Mouse (Mus musculus): ENCODE results near the gene Mtor. TPM values are rescaled to one million over a fixed set of nuclear protein-coding genes. Genes with fewer than 3 reads are reported as not detected.
A peak's percentile ranks its signal among the peaks of the same experiment; 100 is the strongest.

The Mtor gene
- polyA plus RNA-seq (2016; fragmentation: Nextera tagmentation; extraction: Ambion mirVana) = 19.3 and 19.7 TPM in 2 replicates

DNA sequence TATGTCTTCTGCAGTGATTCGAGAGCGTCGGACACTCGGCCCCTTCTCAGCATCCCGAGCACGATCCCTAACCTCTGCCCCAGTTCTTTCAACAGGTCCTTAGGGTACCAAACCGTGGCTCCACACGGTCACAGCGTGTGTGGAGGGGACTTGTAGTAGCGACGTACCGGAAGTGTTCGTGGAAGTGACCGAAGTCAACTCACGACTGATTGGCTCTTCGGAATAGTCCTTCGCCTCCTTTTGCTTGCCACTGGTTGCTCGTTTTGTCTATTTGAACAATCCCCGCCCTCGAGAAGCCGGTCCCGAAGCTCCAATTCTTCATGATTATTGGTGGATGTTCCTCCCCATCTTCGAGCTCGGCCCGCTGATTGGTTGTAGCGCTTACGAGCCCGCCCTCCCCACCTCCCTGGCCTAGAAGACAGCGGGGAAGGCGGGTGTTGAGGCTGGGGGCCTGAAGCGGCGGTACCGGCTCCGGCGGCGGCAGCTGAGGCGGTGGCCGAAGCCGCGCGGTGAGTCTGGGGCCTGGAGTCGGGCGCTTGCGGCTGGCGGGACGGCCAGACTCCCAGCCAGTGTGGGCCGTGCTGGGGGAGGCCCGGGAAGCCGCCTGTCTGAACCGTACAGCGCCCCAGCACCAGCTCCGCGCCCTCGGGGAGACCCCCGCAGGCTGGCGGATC, at the start of gene Mtor:
Mtor (plus strand) TSS at position 433 of the 674 bp plus-strand sequence.
- Histone ChIP-seq H3K27ac (peak within 1 kb of the TSS; percentile 67), H3K36me3 (peaks cover 13% of the 10 kb centered on the region), H3K9me3 (no peaks in the 10 kb centered on the region), H3K27me3 (no peaks in the 10 kb centered on the region), H3K4me2 (peak within 1 kb of the TSS; percentile 82), H3K4me3 (replicated peaks) (peak within 1 kb of the TSS; percentile 84), H3K9ac (replicated peaks) (peak within 1 kb of the TSS; percentile 82), H3K4me1 (replicated peaks) (peaks cover 27% of the 10 kb centered on the region)
- ATAC-seq (ENCODE audit: insufficient number of reproducible peaks, insufficient read depth, low FRiP score, low TSS enrichment, low read depth) = peak; percentile 97
- WGBS = under 1% methylated on average over 56 of the region's 56 CpGs

DNA sequence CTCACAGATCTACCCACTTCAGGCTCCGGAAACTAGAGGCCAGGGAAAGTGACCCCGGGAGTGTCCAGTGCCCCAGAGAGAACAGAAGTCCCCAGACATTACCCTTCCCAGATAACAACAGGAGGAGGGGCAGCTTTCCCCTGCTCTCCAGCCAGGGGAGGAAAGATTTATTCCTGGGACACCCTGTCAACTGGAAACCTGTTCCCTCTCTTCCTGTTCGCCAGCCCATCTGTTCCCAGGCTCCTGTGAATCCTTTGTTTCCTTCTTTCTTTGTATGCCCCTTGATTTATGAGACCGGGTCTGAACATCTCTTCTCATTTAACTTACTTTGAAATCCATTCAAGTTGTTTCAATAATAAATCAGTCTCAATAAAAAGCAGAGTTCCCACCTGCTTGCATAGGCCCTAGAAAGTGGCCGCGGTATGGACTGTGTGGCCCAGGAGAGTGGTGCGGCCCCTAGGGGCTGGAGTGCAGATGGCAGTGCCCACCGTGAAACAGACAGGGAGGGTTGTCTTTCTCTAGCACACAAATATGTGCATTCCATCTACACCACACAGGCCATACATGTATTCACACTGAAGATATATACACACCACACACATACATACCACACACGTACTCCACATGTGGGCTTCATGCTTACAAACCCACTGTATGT, 48.8 kb upstream of the Mtor start:
- Histone ChIP-seq H3K9me3 (no peaks in the 10 kb centered on the region), H3K4me1 (replicated peaks) (peaks cover 24% of the 10 kb centered on the region), H3K4me3 (replicated peaks) (no peak overlapping the region), H3K27me3 (peaks cover 38% of the 10 kb centered on the region), H3K27ac (no peak overlapping the region), H3K36me3 (no peaks in the 10 kb centered on the region), H3K4me2 (no peak overlapping the region), H3K9ac (replicated peaks) (no peak overlapping the region)
- 36% methylated on average over 9 of the region's 9 CpGs for WGBS
- no peak for ATAC-seq (ENCODE audit: insufficient number of reproducible peaks, insufficient read depth, low FRiP score, low TSS enrichment, low read depth)

DNA sequence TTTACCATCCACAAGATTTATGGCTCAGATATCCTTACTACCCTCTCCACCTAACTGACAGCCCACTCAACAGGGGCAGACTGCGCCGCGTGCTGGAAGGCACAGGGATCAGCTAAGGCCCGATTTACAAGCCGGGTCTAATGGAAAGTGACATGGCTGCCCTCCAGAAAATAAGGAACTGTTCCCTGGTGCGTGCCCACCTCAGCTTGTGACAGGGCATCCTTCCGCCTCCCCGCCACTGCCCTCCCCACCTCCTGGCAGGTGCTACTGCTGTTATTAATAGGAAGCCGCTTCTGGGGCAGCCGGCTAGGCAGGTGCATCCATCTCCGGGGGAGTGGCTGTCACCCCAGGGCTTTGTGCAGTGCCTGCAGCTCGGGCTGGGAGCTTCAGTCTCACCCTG, 45.0 kb upstream of the Mtor start:
- ATAC-seq (ENCODE audit: insufficient number of reproducible peaks, insufficient read depth, low FRiP score, low TSS enrichment, low read depth) = no peak
- no peaks in the 10 kb centered on the region for H3K9me3 ChIP-seq
- no peaks in the 10 kb centered on the region for H3K36me3 ChIP-seq
- WGBS = 10% methylated on average over 12 of the region's 12 CpGs
- peaks cover 69% of the 10 kb centered on the region for H3K27me3 ChIP-seq
- no peak overlapping the region for H3K4me3 ChIP-seq (replicated peaks)
- H3K27ac ChIP-seq = no peak overlapping the region
- no peak overlapping the region for H3K4me2 ChIP-seq
- H3K4me1 ChIP-seq (replicated peaks) = peaks cover 30% of the 10 kb centered on the region
- no peak overlapping the region for H3K9ac ChIP-seq (replicated peaks)

DNA sequence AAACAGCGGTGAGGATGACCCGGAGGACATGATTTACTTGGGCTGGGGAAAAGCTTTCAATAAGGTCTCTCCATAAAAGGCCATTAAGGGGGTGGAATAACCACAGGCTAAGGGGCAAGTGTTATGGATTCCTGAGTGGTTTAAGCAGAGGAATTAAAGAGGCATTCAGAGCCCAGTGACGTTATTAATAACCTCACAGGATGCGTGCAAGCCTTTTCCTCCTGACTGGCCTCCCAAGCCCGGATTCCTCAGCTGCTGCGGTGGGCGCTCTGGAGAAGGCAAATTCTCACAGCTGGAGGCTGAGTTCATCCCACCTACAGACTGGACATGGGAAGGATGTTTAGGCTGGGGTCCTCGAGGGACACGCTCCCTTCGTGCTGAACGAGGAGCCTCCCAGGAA, 43.7 kb upstream of the Mtor start:
- 0 out of 2 replicates have a peak, but pooled peaks have one; percentile 4 for ATAC-seq (ENCODE audit: insufficient number of reproducible peaks, insufficient read depth, low FRiP score, low TSS enrichment, low read depth)
- 8% methylated on average over 11 of the region's 11 CpGs for WGBS
- no peak overlapping the region for H3K27ac ChIP-seq
- H3K36me3 ChIP-seq = no peaks in the 10 kb centered on the region
- 0 out of 2 replicates have a peak overlapping the region, but pooled peaks have one; percentile 17 for H3K4me3 ChIP-seq (replicated peaks)
- peaks cover 30% of the 10 kb centered on the region for H3K4me1 ChIP-seq (replicated peaks)
- H3K4me2 ChIP-seq = peak overlapping the region; percentile 45
- no peak overlapping the region for H3K9ac ChIP-seq (replicated peaks)
- H3K9me3 ChIP-seq = no peaks in the 10 kb centered on the region
- peaks cover 71% of the 10 kb centered on the region for H3K27me3 ChIP-seq

DNA sequence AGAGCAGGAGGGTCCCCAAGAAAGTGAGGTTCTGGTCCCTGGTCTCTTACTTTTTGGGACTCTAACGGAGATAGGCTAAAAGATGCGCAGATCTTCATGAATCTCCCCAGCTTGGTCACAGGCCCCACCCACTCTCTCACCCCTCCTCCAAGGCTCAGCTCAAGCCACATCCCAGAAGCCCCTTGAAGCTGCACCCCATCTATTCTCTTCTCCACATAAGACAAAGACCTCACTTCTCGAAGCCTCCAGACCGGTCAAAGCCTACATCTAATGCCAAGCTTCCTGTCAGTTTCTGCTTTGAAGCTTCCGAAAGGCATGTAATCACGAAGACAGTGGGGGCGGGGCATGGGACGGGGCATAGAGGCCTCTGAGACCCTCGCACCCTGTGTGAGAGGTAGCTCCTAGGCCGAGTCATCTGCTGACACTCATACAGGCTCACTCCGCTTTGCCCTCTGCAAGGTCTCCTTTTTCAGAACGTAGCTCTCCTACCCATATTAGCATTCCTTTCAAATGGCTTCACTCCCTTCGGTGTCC, 43.1 kb upstream of the Mtor start:
- Histone ChIP-seq H3K36me3 (no peaks in the 10 kb centered on the region), H3K9me3 (no peaks in the 10 kb centered on the region), H3K27ac (no peak overlapping the region), H3K4me1 (replicated peaks) (peaks cover 30% of the 10 kb centered on the region), H3K9ac (replicated peaks) (no peak overlapping the region), H3K4me3 (replicated peaks) (0 out of 2 replicates have a peak overlapping the region, but pooled peaks have one; percentile 11), H3K27me3 (peaks cover 71% of the 10 kb centered on the region), H3K4me2 (peak overlapping the region; percentile 45)
- 13% methylated on average over 13 of the region's 13 CpGs for WGBS
- ATAC-seq (ENCODE audit: insufficient number of reproducible peaks, insufficient read depth, low FRiP score, low TSS enrichment, low read depth) = no peak

DNA sequence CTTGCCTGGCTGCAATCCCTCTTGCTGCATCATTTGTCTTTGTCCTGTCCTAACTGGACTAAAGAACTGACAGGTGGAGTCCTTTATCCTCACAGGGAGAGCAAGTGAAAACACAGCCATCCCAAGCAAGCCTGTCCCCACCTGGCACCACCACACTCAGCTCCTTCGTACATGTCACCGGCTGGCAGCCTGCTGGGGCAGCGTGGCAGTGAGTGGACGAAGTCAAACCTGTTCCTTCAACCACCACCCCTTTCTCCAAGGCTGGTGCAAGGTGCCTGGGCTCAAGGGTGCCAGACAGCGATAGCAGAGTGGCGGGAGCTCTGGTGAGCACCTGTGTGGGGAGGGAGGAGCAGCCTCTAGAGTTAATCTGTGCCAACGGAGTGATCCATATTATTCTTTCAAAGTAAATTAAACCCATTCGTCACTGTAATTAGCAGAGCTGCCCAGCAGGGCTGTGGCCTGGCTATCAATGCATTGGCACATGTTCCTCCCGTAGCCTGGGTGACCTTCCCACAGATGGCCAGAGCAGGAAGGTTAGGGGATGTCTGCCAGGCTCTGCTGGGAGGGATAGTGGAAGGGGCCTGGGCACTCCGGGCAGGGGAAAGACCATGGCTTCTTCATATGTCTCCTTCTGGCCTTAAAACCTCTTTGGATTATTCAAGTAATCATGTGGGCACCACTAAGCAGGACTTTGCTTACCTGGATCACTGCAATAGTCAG, 40.0 kb upstream of the Mtor start:
- Histone ChIP-seq H3K27me3 (peaks cover 45% of the 10 kb centered on the region), H3K4me1 (replicated peaks) (peaks cover 25% of the 10 kb centered on the region), H3K9me3 (no peaks in the 10 kb centered on the region), H3K4me2 (no peak overlapping the region), H3K9ac (replicated peaks) (no peak overlapping the region), H3K36me3 (no peaks in the 10 kb centered on the region), H3K27ac (no peak overlapping the region), H3K4me3 (replicated peaks) (no peak overlapping the region)
- 64% methylated on average over 10 of the region's 10 CpGs for WGBS
- ATAC-seq (ENCODE audit: insufficient number of reproducible peaks, insufficient read depth, low FRiP score, low TSS enrichment, low read depth) = no peak

DNA sequence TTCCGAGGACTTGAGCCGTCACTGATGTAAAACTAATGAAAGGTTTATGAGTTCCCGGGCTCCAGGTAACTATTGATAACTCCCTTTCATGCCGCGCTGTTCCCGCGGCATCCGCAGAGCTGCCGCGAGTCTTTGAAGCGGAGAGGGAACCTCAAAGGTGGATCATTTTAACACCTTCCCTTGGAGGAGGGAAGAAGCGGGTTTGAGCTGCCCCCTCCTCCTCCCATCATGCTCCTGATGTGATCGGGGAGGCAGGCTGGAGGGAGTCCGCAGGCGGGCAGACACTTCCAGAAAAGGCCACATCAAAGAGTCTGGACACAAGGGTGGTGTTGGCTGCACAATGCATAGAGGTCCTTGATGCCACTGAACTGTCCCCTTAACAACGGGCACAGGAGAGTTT, 32.8 kb upstream of the Mtor start:
- Histone ChIP-seq H3K9ac (replicated peaks) (no peak overlapping the region), H3K4me1 (replicated peaks) (peaks cover 23% of the 10 kb centered on the region), H3K27me3 (peaks cover 49% of the 10 kb centered on the region), H3K9me3 (no peaks in the 10 kb centered on the region), H3K4me2 (peak overlapping the region; percentile 51), H3K4me3 (replicated peaks) (peak overlapping the region; percentile 19), H3K36me3 (no peaks in the 10 kb centered on the region), H3K27ac (no peak overlapping the region)
- 2% methylated on average over 16 of the region's 16 CpGs for WGBS
- no peak for ATAC-seq (ENCODE audit: insufficient number of reproducible peaks, insufficient read depth, low FRiP score, low TSS enrichment, low read depth)

DNA sequence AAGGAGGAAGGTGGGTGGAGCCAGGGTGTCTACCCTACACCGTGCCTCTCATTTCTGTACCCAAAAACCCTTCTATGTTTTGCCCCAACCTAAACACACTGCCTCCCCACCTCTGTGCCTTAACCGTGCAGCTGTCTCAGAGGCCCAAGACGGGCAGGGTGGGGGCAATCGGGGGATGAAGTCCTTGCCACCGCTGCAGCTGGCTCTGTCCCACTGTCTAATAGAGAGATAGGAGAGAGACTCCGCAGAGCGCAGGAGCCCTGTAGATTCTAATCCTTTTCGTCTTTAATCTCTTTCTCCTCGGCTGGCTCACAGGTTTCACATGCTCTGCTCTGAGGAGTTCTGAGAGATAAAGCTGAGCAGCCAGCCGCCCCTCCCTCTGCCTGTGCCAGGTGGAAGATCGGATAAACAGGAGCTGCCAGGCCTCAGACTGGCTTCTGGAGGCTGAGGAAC, 31.3 kb upstream of the Mtor start:
- WGBS = 45% methylated on average over 11 of the region's 11 CpGs
- no peak overlapping the region for H3K9ac ChIP-seq (replicated peaks)
- no peak overlapping the region for H3K4me2 ChIP-seq
- H3K36me3 ChIP-seq = no peaks in the 10 kb centered on the region
- no peak overlapping the region for H3K27ac ChIP-seq
- no peak for ATAC-seq (ENCODE audit: insufficient number of reproducible peaks, insufficient read depth, low FRiP score, low TSS enrichment, low read depth)
- peaks cover 23% of the 10 kb centered on the region for H3K4me1 ChIP-seq (replicated peaks)
- no peak overlapping the region for H3K4me3 ChIP-seq (replicated peaks)
- H3K9me3 ChIP-seq = no peaks in the 10 kb centered on the region
- H3K27me3 ChIP-seq = peaks cover 49% of the 10 kb centered on the region

DNA sequence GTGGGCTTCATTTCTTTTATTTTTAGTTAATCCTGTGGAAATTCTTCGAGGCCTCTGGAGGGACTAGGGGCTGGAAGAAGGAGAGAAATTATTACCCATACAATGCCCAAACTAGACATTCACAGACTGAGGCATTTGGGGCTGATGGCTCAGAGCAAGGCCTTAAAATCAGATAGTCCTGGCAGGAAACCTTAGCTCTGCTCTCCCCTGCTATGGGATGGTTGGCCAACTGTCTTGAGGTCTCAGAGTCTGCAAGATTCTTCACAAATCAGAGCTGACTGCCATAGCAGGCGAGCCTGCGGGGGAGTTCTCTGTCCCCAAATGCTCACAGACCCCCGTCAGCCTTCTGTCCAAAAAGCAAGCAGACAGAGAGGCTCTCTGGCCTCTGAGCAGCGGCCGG, 30.9 kb upstream of the Mtor start:
- H3K9me3 ChIP-seq = no peaks in the 10 kb centered on the region
- no peak overlapping the region for H3K27ac ChIP-seq
- peaks cover 49% of the 10 kb centered on the region for H3K27me3 ChIP-seq
- no peak overlapping the region for H3K4me3 ChIP-seq (replicated peaks)
- no peak overlapping the region for H3K9ac ChIP-seq (replicated peaks)
- peaks cover 23% of the 10 kb centered on the region for H3K4me1 ChIP-seq (replicated peaks)
- H3K36me3 ChIP-seq = no peaks in the 10 kb centered on the region
- no peak overlapping the region for H3K4me2 ChIP-seq
- WGBS = 43% methylated on average over 6 of the region's 6 CpGs
- no peak for ATAC-seq (ENCODE audit: insufficient number of reproducible peaks, insufficient read depth, low FRiP score, low TSS enrichment, low read depth)

DNA sequence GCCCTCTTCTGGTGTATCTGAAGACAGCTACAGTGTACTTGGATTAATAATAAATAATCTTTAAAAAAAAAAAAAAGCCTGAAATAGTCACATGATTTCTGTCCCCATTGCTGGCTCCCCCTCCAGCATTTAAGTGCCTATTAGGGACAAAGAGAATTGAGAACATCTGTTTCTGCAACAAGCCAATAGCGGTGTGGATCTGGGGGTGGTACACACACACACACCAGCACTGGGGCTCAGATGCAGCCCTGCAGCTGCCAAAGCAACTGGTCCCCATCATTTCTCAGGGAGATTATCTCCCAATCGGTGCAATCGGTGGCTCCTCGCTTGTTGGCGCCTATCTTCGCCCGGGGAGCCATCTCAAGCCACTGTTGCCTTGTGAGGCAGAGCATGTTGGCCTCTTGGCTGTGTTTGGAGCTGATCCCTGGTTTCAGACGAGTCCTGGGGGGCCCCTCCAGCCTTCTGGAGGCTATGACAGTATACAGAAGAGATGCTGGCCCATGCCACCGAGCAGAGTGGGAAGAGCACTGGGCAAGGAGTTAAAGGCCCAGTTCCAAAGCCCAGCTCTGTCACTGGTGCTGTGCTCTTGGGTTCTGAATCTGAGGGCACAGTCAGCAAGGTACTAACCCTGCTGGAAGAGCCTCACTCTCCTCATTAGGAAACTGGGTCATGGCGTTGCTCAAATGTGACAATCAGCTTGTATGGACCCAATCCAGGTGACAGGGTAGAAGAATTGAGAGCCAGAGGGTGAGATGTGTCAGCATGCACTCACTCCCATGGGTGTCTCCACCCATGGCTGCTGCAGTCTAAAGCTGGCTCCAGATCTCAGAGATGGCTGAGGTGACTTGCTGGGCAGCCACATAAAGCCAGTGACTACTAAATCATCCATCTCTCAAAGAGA, 21.2 kb upstream of the Mtor start:
- no peak for ATAC-seq (ENCODE audit: insufficient number of reproducible peaks, insufficient read depth, low FRiP score, low TSS enrichment, low read depth)
- WGBS = 59% methylated on average over 10 of the region's 10 CpGs
- Histone ChIP-seq H3K36me3 (no peaks in the 10 kb centered on the region; the same call in 1 of the 2 replicates), H3K27ac (no peak overlapping the region), H3K9me3 (no peaks in the 10 kb centered on the region), H3K9ac (replicated peaks) (no peak overlapping the region), H3K4me1 (replicated peaks) (peaks cover 8% of the 10 kb centered on the region), H3K4me2 (no peak overlapping the region), H3K4me3 (replicated peaks) (no peak overlapping the region), H3K27me3 (no peaks in the 10 kb centered on the region)

Data from limb, embryonic 12.5 days (tissue).